Mouse (Mus musculus) testis, adult 2 months (tissue): ENCODE data around the gene Olfr807.

ENCODE experiments used
- CTCF ChIP-seq: fragments of 200-500 bp; IDR thresholded peaks from 2 replicates; pipeline ENCODE4 v1.5.1; 2012; ENCODE audit warnings: low read depth, mild to moderate bottlenecking, inconsistent platforms, low read length, moderate library complexity; ENCODE audit not compliant: control insufficient read depth, insufficient read depth, insufficient replicate concordance
- POLR2A ChIP-seq: fragments of 200-500 bp; IDR thresholded peaks from 2 replicates; pipeline ENCODE4 v1.6.1; 2012; ENCODE audit warnings: low read depth, mild to moderate bottlenecking, inconsistent platforms, low read length, moderate library complexity; ENCODE audit not compliant: control insufficient read depth

GRCm38 (mm10) chr10:129741821-129742220 lies 15.8 kb downstream of the Olfr807 start, which contains the start of gene Olfr806:
- TF ChIP-seq CTCF (no peak), POLR2A (no peak)
